Mouse (Mus musculus) ES-E14 (cell line): ENCODE results near the gene Ift122. TPM values are rescaled to one million over a fixed set of nuclear protein-coding genes. Genes with fewer than 3 reads are reported as not detected.

Experiments
- DNase-seq: peaks from one replicate; pipeline ENCODE4 v3.0.0-alpha.2; 2013; ENCODE audit warnings: low read depth, low spot score
- H3K27ac ChIP-seq: 2 replicates; pipeline ENCODE4 v1.5.1; 2012; ENCODE audit warnings: low read depth, mild to moderate bottlenecking, low read length, moderate library complexity, mixed read lengths; ENCODE audit not compliant: poor library complexity, insufficient read depth, severe bottlenecking
- H3K36me3 ChIP-seq: 2 replicates; pipeline ENCODE4 v1.6.1; 2012; ENCODE audit warnings: mild to moderate bottlenecking, low read length, moderate library complexity, mixed read lengths; ENCODE audit not compliant: control insufficient read depth, poor library complexity, insufficient read depth, severe bottlenecking
- H3K4me1 ChIP-seq, 2 experiments: fragments of 150-350 bp in 1 of 2; sonication (generic) in 1 of 2; 2 replicates each; pipeline ENCODE4 v1.6.1; 2012; ENCODE audit warnings: low read length in 2 of 2, mild to moderate bottlenecking in 1 of 2, mixed read lengths in 1 of 2; ENCODE audit not compliant: control insufficient read depth in 2 of 2, insufficient read depth in 2 of 2, poor library complexity in 1 of 2
- H3K4me3 ChIP-seq, 2 experiments: fragments of 150-350 bp in 1 of 2; sonication (generic) in 1 of 2; 2 replicates each; pipeline ENCODE4 v1.5.1; 2012; ENCODE audit warnings: low read length in 2 of 2, low read depth in 1 of 2, mild to moderate bottlenecking in 1 of 2, mixed read lengths in 1 of 2; ENCODE audit not compliant: insufficient read depth in 1 of 2, poor library complexity in 1 of 2, severe bottlenecking in 1 of 2
- H3K9ac ChIP-seq: 2 replicates; pipeline ENCODE4 v1.6.1; 2012; ENCODE audit warnings: low read depth, mild to moderate bottlenecking, low read length, mixed read lengths; ENCODE audit not compliant: poor library complexity, insufficient read depth, severe bottlenecking
- H3K9me3 ChIP-seq: fragments of 150-350 bp; sonication (generic); 2 replicates; pipeline ENCODE4 v1.6.1; 2012; ENCODE audit warnings: low read depth, mild to moderate bottlenecking, low read length; ENCODE audit not compliant: control insufficient read depth, insufficient read depth
- CHD2 ChIP-seq: IDR thresholded peaks from 2 replicates; pipeline ENCODE4 v1.6.1; 2014; ENCODE audit warnings: mild to moderate bottlenecking, low read depth, low read length, inconsistent platforms
- HCFC1 ChIP-seq: IDR thresholded peaks from 2 replicates; pipeline ENCODE4 v1.6.1; 2012; ENCODE audit warnings: low read length, inconsistent platforms, borderline replicate concordance; ENCODE audit not compliant: insufficient read depth
- MAFK ChIP-seq: IDR thresholded peaks from 2 replicates; pipeline ENCODE4 v1.6.1; 2014; ENCODE audit warnings: mild to moderate bottlenecking, low read depth, low read length, inconsistent platforms; ENCODE audit not compliant: insufficient read depth
- ZC3H11A ChIP-seq: IDR thresholded peaks from 2 replicates; pipeline ENCODE4 v1.6.1; 2012; ENCODE audit warnings: low read depth, mild to moderate bottlenecking, inconsistent platforms, low read length, borderline replicate concordance
- ZNF384 ChIP-seq: IDR thresholded peaks from 2 replicates; pipeline ENCODE4 v1.6.1; 2012; ENCODE audit warnings: low read depth, low read length, inconsistent platforms
- in situ Hi-C, 2 experiments: fragments of 600-800 bp; cut with MboI; formaldehyde crosslinking; loops; one replicate each; pipeline ENCODE4 v1.15.1; 2025; ENCODE audit warnings: low sequenced_read_pairs in 2 of 2, inconsistent platforms in 1 of 2; ENCODE audit not compliant: unreplicated experiment in 2 of 2
- total RNA-seq: library from RNA; depleted of rRNA; stranded (reverse); fragments of 300-350 nt; gene quantifications from 2 replicates; pipeline ENCODE4 v1.2.3, GENCODE M21; 2012

Gene Ift122
- total RNA-seq, 1 experiment, result 8.5 TPM

GRCm38 (mm10) chr6:115888296-115888695 lies 35.0 kb downstream of the Ift122 start:
- Histone ChIP-seq H3K9me3 (no peaks in the 10 kb centered on the region), H3K4me3 (no peak overlapping the region), H3K27ac (no peak overlapping the region), H3K4me1 (peaks cover 0 to 8% of the 10 kb centered on the region in 2 experiments; a peak in 1 of 4 replicates), H3K9ac (no peak overlapping the region), H3K36me3 (peaks cover 13% of the 10 kb centered on the region; the same call in 1 of the 2 replicates)
- in situ Hi-C loops, result no loop called here
- no peak for TF ChIP-seq HCFC1
- no peak for TF ChIP-seq ZNF384
- no peak for TF ChIP-seq CHD2
- TF ChIP-seq ZC3H11A, result peak; percentile 84; the same call in 1 of the 2 replicates
- DNase-seq, result peak; percentile 60

- in situ Hi-C loops, result loop anchor here in 1 of 2 experiments (5.0 kb wide), 1 partner anchor 117 kb away; no protein-coding TSS in a partner anchor
- H3K36me3 ChIP-seq, result peaks cover 13% of the 10 kb centered on the region; the same call in 1 of the 2 replicates
- DNase-seq, result no peak
- no peak overlapping the region for H3K9ac ChIP-seq
- no peak overlapping the region for H3K4me3 ChIP-seq
- no peak for TF ChIP-seq HCFC1
- TF ChIP-seq ZC3H11A, result no peak
- no peak for TF ChIP-seq CHD2
- no peak for TF ChIP-seq ZNF384
- TF ChIP-seq MAFK, result no peak
- H3K4me1 ChIP-seq, result peaks cover 0 to 8% of the 10 kb centered on the region in 2 experiments; a peak in 1 of 4 replicates
- no peak overlapping the region; the same call in 1 of the 2 replicates for H3K27ac ChIP-seq
- no peaks in the 10 kb centered on the region for H3K9me3 ChIP-seq
These were observed 37.3 kb downstream of the Ift122 start for GRCm38 (mm10) chr6:115890601-115891000.

- no peak for DNase-seq
- H3K9ac ChIP-seq, result no peak overlapping the region
- H3K4me1 ChIP-seq, result peaks cover 0 to 4% of the 10 kb centered on the region in 2 experiments; a peak in 1 of 4 replicates
- H3K36me3 ChIP-seq, result peaks cover 13% of the 10 kb centered on the region; the same call in 1 of the 2 replicates
- no peak overlapping the region for H3K4me3 ChIP-seq
- H3K27ac ChIP-seq, result no peak overlapping the region
- H3K9me3 ChIP-seq, result no peaks in the 10 kb centered on the region
- in situ Hi-C loops, result loop anchor here in 1 of 2 experiments (5.0 kb wide), 1 partner anchor 116 kb away; no protein-coding TSS in a partner anchor
- TF ChIP-seq ZC3H11A (no peak), ZNF384 (no peak)
These were observed 37.8 kb downstream of the Ift122 start for GRCm38 (mm10) chr6:115891061-115891460.

- DNase-seq, result no peak
- in situ Hi-C loops, result loop anchor here in 1 of 2 experiments (5.0 kb wide), 1 partner anchor 116 kb away; no protein-coding TSS in a partner anchor
- no peak overlapping the region for H3K4me3 ChIP-seq
- no peak overlapping the region for H3K27ac ChIP-seq
- TF ChIP-seq CHD2 (no peak), HCFC1 (no peak), ZC3H11A (no peak), ZNF384 (no peak), MAFK (no peak)
- H3K36me3 ChIP-seq, result peaks cover 13% of the 10 kb centered on the region; the same call in 1 of the 2 replicates
- H3K9me3 ChIP-seq, result no peaks in the 10 kb centered on the region
- H3K4me1 ChIP-seq, result peaks cover 0 to 3% of the 10 kb centered on the region in 2 experiments; a peak in 1 of 4 replicates
- no peak overlapping the region for H3K9ac ChIP-seq
These were observed 38.3 kb downstream of the Ift122 start for GRCm38 (mm10) chr6:115891497-115892061.
